ENCODE assay signal across 24 mouse cellular contexts in the genomic region with DNA sequence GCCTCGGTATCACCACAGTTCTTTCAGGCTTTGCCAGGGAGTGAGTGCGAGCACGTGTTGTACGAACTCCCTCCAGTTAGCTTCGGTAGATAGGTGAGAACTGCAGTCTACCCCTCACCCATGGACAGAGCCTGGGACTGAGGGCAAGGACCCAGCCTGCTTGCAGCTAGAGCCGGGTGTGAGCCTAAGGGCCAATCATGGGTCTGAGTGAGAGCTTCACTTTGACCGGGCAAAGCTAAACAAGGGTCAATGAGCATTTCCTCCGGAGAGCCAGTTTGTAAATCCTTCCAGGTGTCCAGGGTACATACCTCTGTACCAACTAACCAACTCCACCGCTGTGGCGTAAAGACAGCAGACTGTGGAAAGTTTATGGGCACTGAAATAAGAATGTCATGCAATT.
DNase-seq lines count a peak whose midpoint lies in the region; ATAC-seq and TF ChIP-seq lines count a peak whose summit lies in the region.
"Had no signal": no experiment of that assay in that cellular context is flagged by ENCODE, and none has a peak within 500 bp of the region (broad histone marks: within the 10 kb centered on the region; RNA-seq: fewer than 3 reads in every experiment).

No protein-coding gene starts in this region.

- no peaks in the 10 kb centered on the region for H3K36me3 ChIP-seq in kidney, embryonic 16.5 days (ENCODE audit: insufficient read depth, low read length)
- H3K36me3 ChIP-seq in liver, adult 2 months (ENCODE audit: control insufficient read depth, insufficient read depth, low read length): peaks cover 3% of the 10 kb centered on the region; the same call in 1 of the 2 replicates
- no peaks in the 10 kb centered on the region for H3K36me3 ChIP-seq in liver, embryonic 11.5 days (ENCODE audit: control insufficient read depth, insufficient read depth, low read length)
- H3K36me3 ChIP-seq: forebrain, embryonic 10.5 days; G1E; hindbrain, embryonic 10.5 days; hindbrain, embryonic 13.5 days had no signal

- H3K4me2 ChIP-seq in kidney, embryonic 16.5 days (replicated peaks; ENCODE audit: low read depth, low read length): no peak overlapping the region
- H3K4me2 ChIP-seq in liver, embryonic 11.5 days: no peak overlapping the region
- H3K4me2 ChIP-seq: forebrain, embryonic 13.5 days; heart, embryonic 11.5 days; hindbrain, embryonic 13.5 days had no signal

- no peaks in the 10 kb centered on the region for H3K79me2 ChIP-seq in liver, adult 2 months (ENCODE audit: control insufficient read depth, insufficient read depth, low read length)

- H3K4me3 ChIP-seq in kidney, embryonic 16.5 days (ENCODE audit: low read length): no peak overlapping the region
- no peak overlapping the region for H3K4me3 ChIP-seq in liver, adult 2 months (ENCODE audit: insufficient read depth, low read depth, low read length)
- H3K4me3 ChIP-seq in liver, embryonic 11.5 days (ENCODE audit: low read depth, low read length): no peak overlapping the region
- H3K4me3 ChIP-seq: forebrain, embryonic 10.5 days; forebrain, embryonic 13.5 days; hindbrain, embryonic 10.5 days; hindbrain, embryonic 13.5 days had no signal

- H3K4me1 ChIP-seq in kidney, embryonic 16.5 days (ENCODE audit: insufficient read depth, low read length): peaks cover 18% of the 10 kb centered on the region; the same call in 1 of the 2 replicates
- H3K4me1 ChIP-seq in liver, adult 2 months (ENCODE audit: control insufficient read depth, insufficient read depth, low read length): peaks cover 15% of the 10 kb centered on the region
- no peaks in the 10 kb centered on the region; the same call in 1 of the 2 replicates for H3K4me1 ChIP-seq in liver, embryonic 11.5 days (replicated peaks; ENCODE audit: control insufficient read depth, insufficient read depth, low read length)

- WGBS in kidney, embryonic 16.5 days: 83% methylated on average over 10 of the region's 10 CpGs
- WGBS in liver, adult 2 months: 37% methylated on average over 10 of the region's 10 CpGs
- WGBS in liver, embryonic 11.5 days: 88% methylated on average over 10 of the region's 10 CpGs

- ATAC-seq in kidney, embryonic 16.5 days (ENCODE audit: low FRiP score, low TSS enrichment): no peak
- no peak for ATAC-seq in liver, embryonic 11.5 days (replicated peaks; ENCODE audit: low FRiP score)
- ATAC-seq: forebrain, embryonic 13.5 days; forebrain, embryonic 16.5 days; hindbrain, embryonic 16.5 days; Patski had no signal

- no peak for TF ChIP-seq CTCF in liver, adult 2 months (IDR thresholded peaks at IDR 0.05; ENCODE audit: low read depth, low read length)

- DNase-seq in kidney, adult 11 months: peak; percentile 54
- DNase-seq in kidney, adult 8-10 months: peak; percentile 52 to 57
- no peak for DNase-seq in kidney, postnatal 25 days
- DNase-seq in liver, adult 2 months (ENCODE audit: extremely low read depth, low read depth, low spot score): peak; percentile 95
- no peak for DNase-seq in liver, embryonic 11.5 days (ENCODE audit: low spot score)
- DNase-seq: adrenal gland, postnatal 10 days; adrenal gland, postnatal 36 days; B cell, adult 2 months; cerebellum, adult 18-20 months; cerebellum, adult 9-10 months; cerebellum, postnatal 14 days; gastrocnemius, postnatal 10 days; gastrocnemius, postnatal 36 days; heart, postnatal 36 days had no signal

- TF ChIP-seq POLR2A in liver, adult 2 months (IDR thresholded peaks at IDR 0.05; ENCODE audit: extremely low read depth, insufficient read depth, low read length): no peak

- H3K9me3 ChIP-seq in kidney, embryonic 16.5 days (ENCODE audit: low read length): no peaks in the 10 kb centered on the region
- H3K9me3 ChIP-seq in liver, embryonic 11.5 days (ENCODE audit: control insufficient read depth, low read length): no peaks in the 10 kb centered on the region
- H3K9me3 ChIP-seq: forebrain, embryonic 10.5 days; forebrain, embryonic 13.5 days; G1E; hindbrain, embryonic 10.5 days; hindbrain, embryonic 13.5 days had no signal

- H3K27ac ChIP-seq in kidney, embryonic 16.5 days (ENCODE audit: low read length): no peak overlapping the region
- H3K27ac ChIP-seq in liver, adult 2 months (replicated peaks; ENCODE audit: insufficient read depth, low read depth, low read length): peak overlapping the region; percentile 35
- no peak overlapping the region for H3K27ac ChIP-seq in liver, embryonic 11.5 days (ENCODE audit: low read depth, low read length)
- H3K27ac ChIP-seq: forebrain, embryonic 10.5 days; forebrain, embryonic 13.5 days; hindbrain, embryonic 10.5 days; hindbrain, embryonic 13.5 days had no signal

- no peak overlapping the region for H3K9ac ChIP-seq in kidney, embryonic 16.5 days (replicated peaks; ENCODE audit: low read length)
- no peak overlapping the region for H3K9ac ChIP-seq in liver, adult 2 months (ENCODE audit: low read depth, low read length)
- no peak overlapping the region for H3K9ac ChIP-seq in liver, embryonic 11.5 days (ENCODE audit: low read depth, low read length)
- H3K9ac ChIP-seq: forebrain, embryonic 13.5 days; hindbrain, embryonic 13.5 days had no signal

- no peaks in the 10 kb centered on the region for H3K27me3 ChIP-seq in kidney, embryonic 16.5 days (ENCODE audit: insufficient read depth, low read length)
- H3K27me3 ChIP-seq in liver, adult 2 months (ENCODE audit: control insufficient read depth, insufficient read depth, low read length): no peaks in the 10 kb centered on the region
- H3K27me3 ChIP-seq in liver, embryonic 11.5 days (replicated peaks; ENCODE audit: control insufficient read depth, insufficient read depth, low read length): no peaks in the 10 kb centered on the region
- H3K27me3 ChIP-seq: forebrain, embryonic 13.5 days; hindbrain, embryonic 13.5 days; Patski had no signal

Comparison
In these comparisons a context has a peak if more than half of its experiments do, and no peak if none do; other contexts are left out.
1. DNase-seq: peak in kidney, adult 11 months (single experiment), kidney, adult 8-10 months (2 of 2) and liver, adult 2 months (single experiment); none in kidney, postnatal 25 days (0 of 2) and liver, embryonic 11.5 days (single experiment).